Mouse (Mus musculus): ENCODE measurements at regions not wholly inside any gene's neighbourhood (a gene's known extent, or its start where the extent isn't known, plus 50 kb on each side); places are given as distances from the start of the nearest gene placed in this dataset.
A peak's percentile ranks its signal among the peaks of the same experiment; 100 is the strongest.
"Not testable (repeated sequence)": the region's sequence is repeated elsewhere in the genome, so short reads cannot be mapped to it uniquely, and the experiment has no call there.

GRCm38 (mm10) chr11:40159161-40159560 is 535.8 kb downstream of the Mat2b start:
- DNase-seq (ENCODE audit: low spot score in 2 of 2), result not testable (repeated sequence)

- peak; percentile 9 to 46 for DNase-seq (ENCODE audit: low spot score in 2 of 2)
These were observed 545.7 kb downstream of the Mat2b start for GRCm38 (mm10) chr11:40149312-40149711.

GRCm38 (mm10) chr11:40137803-40138202 is 557.2 kb downstream of the Mat2b start:
- no peak for DNase-seq (ENCODE audit: low spot score in 2 of 2)

- no peak for DNase-seq (ENCODE audit: low spot score in 2 of 2)
These were observed 592.4 kb downstream of the Mat2b start for GRCm38 (mm10) chr11:40102613-40103012.

GRCm38 (mm10) chr11:40074317-40074716 is 620.7 kb downstream of the Mat2b start:
- no peak for DNase-seq (ENCODE audit: low spot score in 2 of 2)

GRCm38 (mm10) chr11:40050503-40050902 is 644.5 kb downstream of the Mat2b start:
- no peak for DNase-seq (ENCODE audit: low spot score in 2 of 2)

GRCm38 (mm10) chr11:40027511-40027910 is 667.5 kb downstream of the Mat2b start:
- no peak for DNase-seq (ENCODE audit: low spot score in 2 of 2)

- DNase-seq (ENCODE audit: low spot score in 2 of 2), result no peak
These were observed 695.5 kb downstream of the Mat2b start for GRCm38 (mm10) chr11:39999483-39999882.

GRCm38 (mm10) chr11:39998612-39999011 is 696.4 kb downstream of the Mat2b start:
- DNase-seq (ENCODE audit: low spot score in 2 of 2), result no peak

- peak in 1 of 2 experiments; percentile 5 for DNase-seq (ENCODE audit: low spot score in 2 of 2)
These were observed 722.4 kb downstream of the Mat2b start for GRCm38 (mm10) chr11:39972585-39972984.

- no peak for DNase-seq (ENCODE audit: low spot score in 2 of 2)
These were observed 731.3 kb downstream of the Mat2b start for GRCm38 (mm10) chr11:39963705-39964104.

- DNase-seq (ENCODE audit: low spot score in 2 of 2), result no peak
These were observed 740.6 kb downstream of the Mat2b start for GRCm38 (mm10) chr11:39954426-39954825.

- peak in 1 of 2 experiments; percentile 15 for DNase-seq (ENCODE audit: low spot score in 2 of 2)
These were observed 750.8 kb downstream of the Mat2b start for GRCm38 (mm10) chr11:39944196-39944595.

- no peak for DNase-seq (ENCODE audit: low spot score in 2 of 2)
These were observed 760.8 kb downstream of the Mat2b start for GRCm38 (mm10) chr11:39934216-39934615.

GRCm38 (mm10) chr11:39923977-39924527 is 771.0 kb downstream of the Mat2b start:
- DNase-seq (ENCODE audit: low spot score in 2 of 2), result no peak

GRCm38 (mm10) chr11:39917716-39918347 is 777.2 kb downstream of the Mat2b start:
- DNase-seq (ENCODE audit: low spot score in 2 of 2), result no peak

- no peak for DNase-seq (ENCODE audit: low spot score in 2 of 2)
These were observed 795.3 kb downstream of the Mat2b start for GRCm38 (mm10) chr11:39899644-39900225.

GRCm38 (mm10) chr11:39883305-39883704 is 811.7 kb downstream of the Mat2b start:
- DNase-seq (ENCODE audit: low spot score in 2 of 2), result no peak

GRCm38 (mm10) chr11:39868451-39868979 is 826.5 kb downstream of the Mat2b start:
- DNase-seq (ENCODE audit: low spot score in 2 of 2), result no peak

Measured in left cerebral cortex, adult 8-10 months (tissue).